Mouse (Mus musculus): Measurements from ENCODE around the gene Unc5a. TPM values are rescaled to one million over a fixed set of nuclear protein-coding genes. Genes with fewer than 3 reads are reported as not detected.

Unc5a gene
- polyA plus RNA-seq, 1 experiment from 2014 or later, result 0.97 TPM

- Histone ChIP-seq H3K9ac (no peak overlapping the region), H3K36me3 (no peaks in the 10 kb centered on the region), H3K4me3 (no peak overlapping the region), H3K4me1 (no peaks in the 10 kb centered on the region), H3K27me3 (replicated peaks) (peaks cover 27% of the 10 kb centered on the region; the same call in 1 of the 2 replicates), H3K4me2 (no peak overlapping the region), H3K9me3 (replicated peaks) (no peaks in the 10 kb centered on the region), H3K27ac (no peak overlapping the region)
- ATAC-seq, result no peak
- WGBS (ENCODE audit: insufficient replicate concordance), result 76% methylated on average over 6 of the region's 6 CpGs
These were observed 59.4 kb downstream of the Unc5a start for GRCm38 (mm10) chr13:55008589-55008988.

- no peaks in the 10 kb centered on the region for H3K9me3 ChIP-seq (replicated peaks)
- H3K9ac ChIP-seq, result no peak overlapping the region
- no peaks in the 10 kb centered on the region for H3K4me1 ChIP-seq
- H3K27me3 ChIP-seq (replicated peaks), result peaks cover 40% of the 10 kb centered on the region; the same call in 1 of the 2 replicates
- ATAC-seq, result no peak
- no peak overlapping the region for H3K27ac ChIP-seq
- H3K4me3 ChIP-seq, result no peak overlapping the region
- WGBS (ENCODE audit: insufficient replicate concordance), result 74% methylated on average over 15 of the region's 15 CpGs
- no peaks in the 10 kb centered on the region for H3K36me3 ChIP-seq
- no peak overlapping the region for H3K4me2 ChIP-seq
These were observed 61.9 kb downstream of the Unc5a start for GRCm38 (mm10) chr13:55011103-55011502.

- H3K27me3 ChIP-seq (replicated peaks), result peaks cover 36% of the 10 kb centered on the region; the same call in 1 of the 2 replicates
These were observed 62.8 kb downstream of the Unc5a start for GRCm38 (mm10) chr13:55011981-55012478.

GRCm38 (mm10) chr13:55013702-55014344, 64.6 kb downstream of the Unc5a start:
- Histone ChIP-seq H3K4me3 (no peak overlapping the region), H3K4me2 (no peak overlapping the region), H3K27ac (no peak overlapping the region), H3K27me3 (replicated peaks) (peaks cover 35% of the 10 kb centered on the region; the same call in 1 of the 2 replicates), H3K9ac (no peak overlapping the region), H3K36me3 (no peaks in the 10 kb centered on the region), H3K4me1 (no peaks in the 10 kb centered on the region), H3K9me3 (replicated peaks) (no peaks in the 10 kb centered on the region)
- no peak for ATAC-seq
- 38% methylated on average over 9 of the region's 9 CpGs for WGBS (ENCODE audit: insufficient replicate concordance)

More at GRCm38 (mm10) chr13:55011981-55012478, 62.8 kb downstream of the Unc5a start:
- Histone ChIP-seq H3K4me1 (no peaks in the 10 kb centered on the region), H3K9ac (no peak overlapping the region), H3K36me3 (no peaks in the 10 kb centered on the region), H3K4me2 (no peak overlapping the region), H3K9me3 (replicated peaks) (no peaks in the 10 kb centered on the region), H3K27ac (no peak overlapping the region), H3K4me3 (no peak overlapping the region)
- no peak for ATAC-seq
- WGBS (ENCODE audit: insufficient replicate concordance), result 14% methylated on average over 14 of the region's 14 CpGs

GRCm38 (mm10) chr13:55014451-55014850, 65.2 kb downstream of the Unc5a start:
- Histone ChIP-seq H3K4me2 (no peak overlapping the region), H3K9ac (no peak overlapping the region), H3K36me3 (no peaks in the 10 kb centered on the region), H3K27ac (no peak overlapping the region), H3K27me3 (replicated peaks) (peaks cover 32% of the 10 kb centered on the region; the same call in 1 of the 2 replicates), H3K4me3 (no peak overlapping the region), H3K9me3 (replicated peaks) (no peaks in the 10 kb centered on the region), H3K4me1 (no peaks in the 10 kb centered on the region)
- 58% methylated on average over 9 of the region's 9 CpGs for WGBS (ENCODE audit: insufficient replicate concordance)
- ATAC-seq, result no peak

GRCm38 (mm10) chr13:55017154-55017897, 68.1 kb downstream of the Unc5a start:
- no peak for ATAC-seq
- H3K27ac ChIP-seq, result no peak overlapping the region
- no peak overlapping the region for H3K9ac ChIP-seq
- no peaks in the 10 kb centered on the region for H3K4me1 ChIP-seq
- peaks cover 20% of the 10 kb centered on the region; the same call in 1 of the 2 replicates for H3K27me3 ChIP-seq (replicated peaks)
- H3K4me2 ChIP-seq, result no peak overlapping the region
- WGBS (ENCODE audit: insufficient replicate concordance), result 62% methylated on average over 12 of the region's 12 CpGs
- H3K36me3 ChIP-seq, result no peaks in the 10 kb centered on the region
- H3K4me3 ChIP-seq, result no peak overlapping the region
- H3K9me3 ChIP-seq (replicated peaks), result no peaks in the 10 kb centered on the region

GRCm38 (mm10) chr13:55017898-55018599, 68.8 kb downstream of the Unc5a start:
- no peaks in the 10 kb centered on the region for H3K9me3 ChIP-seq (replicated peaks)
- H3K27me3 ChIP-seq (replicated peaks), result peaks cover 16% of the 10 kb centered on the region; the same call in 1 of the 2 replicates
- WGBS (ENCODE audit: insufficient replicate concordance), result 57% methylated on average over 8 of the region's 8 CpGs
- no peak overlapping the region for H3K4me3 ChIP-seq
- no peak for ATAC-seq
- no peak overlapping the region for H3K4me2 ChIP-seq
- no peak overlapping the region for H3K27ac ChIP-seq
- no peaks in the 10 kb centered on the region for H3K36me3 ChIP-seq
- no peak overlapping the region for H3K9ac ChIP-seq
- no peaks in the 10 kb centered on the region for H3K4me1 ChIP-seq

GRCm38 (mm10) chr13:55018700-55019099, 69.5 kb downstream of the Unc5a start:
- WGBS (ENCODE audit: insufficient replicate concordance), result 72% methylated on average over 9 of the region's 9 CpGs

GRCm38 (mm10) chr13:55019181-55019580, 70.0 kb downstream of the Unc5a start:
- WGBS (ENCODE audit: insufficient replicate concordance), result 45% methylated on average over 3 of the region's 3 CpGs
- Histone ChIP-seq H3K4me3 (no peak overlapping the region), H3K4me1 (no peaks in the 10 kb centered on the region), H3K27me3 (replicated peaks) (peaks cover 10% of the 10 kb centered on the region; the same call in 1 of the 2 replicates), H3K9me3 (replicated peaks) (no peaks in the 10 kb centered on the region), H3K27ac (no peak overlapping the region), H3K36me3 (no peaks in the 10 kb centered on the region), H3K4me2 (no peak overlapping the region), H3K9ac (no peak overlapping the region)
- ATAC-seq, result no peak

More at GRCm38 (mm10) chr13:55018700-55019099, 69.5 kb downstream of the Unc5a start:
- no peak for ATAC-seq
- no peaks in the 10 kb centered on the region for H3K4me1 ChIP-seq
- H3K9ac ChIP-seq, result no peak overlapping the region
- H3K36me3 ChIP-seq, result no peaks in the 10 kb centered on the region
- no peak overlapping the region for H3K4me2 ChIP-seq
- no peak overlapping the region for H3K4me3 ChIP-seq
- no peak overlapping the region for H3K27ac ChIP-seq
- H3K27me3 ChIP-seq (replicated peaks), result peaks cover 13% of the 10 kb centered on the region; the same call in 1 of the 2 replicates
- H3K9me3 ChIP-seq (replicated peaks), result no peaks in the 10 kb centered on the region

GRCm38 (mm10) chr13:55020051-55020450, 70.8 kb downstream of the Unc5a start:
- H3K27ac ChIP-seq, result no peak overlapping the region

GRCm38 (mm10) chr13:55021194-55021779, 72.1 kb downstream of the Unc5a start, which contains the start of gene Hk3:
Hk3 (minus strand) TSS chr13:55021385.
- peaks cover 6% of the 10 kb centered on the region for H3K36me3 ChIP-seq
- 64% methylated on average over 13 of the region's 13 CpGs for WGBS (ENCODE audit: insufficient replicate concordance)
- ATAC-seq, result no peak
- no peaks in the 10 kb centered on the region for H3K27me3 ChIP-seq (replicated peaks)
- H3K9me3 ChIP-seq (replicated peaks), result no peaks in the 10 kb centered on the region
- H3K4me2 ChIP-seq, result no peak within 1 kb of the TSS
- no peak within 1 kb of the TSS for H3K9ac ChIP-seq
- no peaks in the 10 kb centered on the region for H3K4me1 ChIP-seq
- H3K27ac ChIP-seq, result no peak within 1 kb of the TSS
- no peak within 1 kb of the TSS for H3K4me3 ChIP-seq

More at GRCm38 (mm10) chr13:55020051-55020450, 70.8 kb downstream of the Unc5a start:
- ATAC-seq, result no peak
- Histone ChIP-seq H3K4me3 (no peak overlapping the region), H3K9me3 (replicated peaks) (no peaks in the 10 kb centered on the region), H3K4me2 (no peak overlapping the region), H3K27me3 (replicated peaks) (0 out of 2 replicates have a peak, but pooled peaks cover 1% of the 10 kb centered on the region), H3K9ac (no peak overlapping the region), H3K4me1 (no peaks in the 10 kb centered on the region), H3K36me3 (no peaks in the 10 kb centered on the region)
- WGBS (ENCODE audit: insufficient replicate concordance), result 77% methylated on average over 4 of the region's 4 CpGs

Data from liver, embryonic 12.5 days (tissue).